Mouse (Mus musculus) bone marrow macrophage, adult 2 months (primary cell): Measurements from ENCODE around the gene Trpm2. TPM values are rescaled to one million over a fixed set of nuclear protein-coding genes. Genes with fewer than 3 reads are reported as not detected.

ENCODE experiments used
- H3K27ac ChIP-seq: 2 replicates; pipeline ENCODE4 v1.5.1; 2012; ENCODE audit warnings: low read depth, low read length; ENCODE audit not compliant: insufficient read depth
- H3K4me1 ChIP-seq: 2 replicates; pipeline ENCODE4 v1.6.1; 2012; ENCODE audit warnings: low read length; ENCODE audit not compliant: control insufficient read depth, insufficient read depth
- H3K4me3 ChIP-seq: 2 replicates; pipeline ENCODE4 v1.5.1; 2012; ENCODE audit warnings: mild to moderate bottlenecking, low read length, moderate library complexity; ENCODE audit not compliant: insufficient read depth
- CTCF ChIP-seq: IDR thresholded peaks from 2 replicates; pipeline ENCODE4 v1.5.1; 2012; ENCODE audit warnings: low read depth, mild to moderate bottlenecking, low read length, moderate library complexity
- POLR2A ChIP-seq: IDR thresholded peaks from 2 replicates; pipeline ENCODE4 v1.6.1; 2012; ENCODE audit warnings: mild to moderate bottlenecking, low read depth, low read length, borderline replicate concordance
- polyA plus RNA-seq: library from polyadenylated mRNA; stranded (reverse); fragments of >200 nt; gene quantifications from 2 replicates; pipeline ENCODE4 v1.2.4, GENCODE M21; 2012; ENCODE audit not compliant: missing spikeins, insufficient read depth, insufficient read length

Gene Trpm2
- polyA plus RNA-seq, 1 experiment: 8.6 TPM

DNA sequence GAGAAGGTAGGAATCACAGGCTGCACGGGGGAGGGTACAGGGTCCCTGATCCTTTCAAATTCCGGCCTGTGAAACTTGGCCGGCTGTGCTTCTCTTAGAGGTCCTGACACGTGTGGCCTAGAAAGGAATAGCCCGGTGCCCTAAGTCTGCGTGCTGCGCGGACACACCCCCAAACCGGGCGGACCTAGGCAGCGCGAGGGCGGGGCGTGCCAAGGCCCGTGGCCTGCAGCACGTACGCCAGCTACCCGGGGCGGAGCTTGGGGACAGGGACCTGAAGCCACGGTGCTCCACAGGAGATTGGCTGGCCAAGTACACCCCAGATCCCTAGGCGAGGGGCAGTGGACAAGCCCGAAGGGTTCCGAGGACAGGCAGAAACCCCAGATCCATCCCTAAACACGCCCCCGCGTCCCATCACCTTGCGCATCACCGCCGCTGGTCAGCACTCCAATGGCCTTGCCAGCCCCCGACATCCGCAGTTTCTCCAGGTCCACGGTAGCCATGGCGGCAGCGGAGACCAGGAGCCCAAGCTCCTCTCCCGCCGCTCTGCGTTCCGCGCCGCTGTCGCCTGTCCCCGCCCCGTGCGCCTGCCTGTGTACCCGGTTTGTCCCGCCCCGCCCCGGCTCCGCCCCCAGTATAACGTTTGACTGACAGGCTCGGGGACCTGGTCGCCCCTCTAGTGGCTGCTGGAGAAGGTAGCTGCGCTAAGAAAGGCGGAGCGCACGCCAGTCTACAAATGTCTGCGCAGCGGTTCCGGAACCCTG, 39.0 kb upstream of the Trpm2 start:
- Histone ChIP-seq H3K27ac (peak overlapping the region; percentile 90), H3K4me1 (peaks cover 28% of the 10 kb centered on the region), H3K4me3 (peak overlapping the region; percentile 94)
- TF ChIP-seq CTCF (no peak), POLR2A (0 out of 2 replicates have a peak, but pooled peaks have one; percentile 42)

DNA sequence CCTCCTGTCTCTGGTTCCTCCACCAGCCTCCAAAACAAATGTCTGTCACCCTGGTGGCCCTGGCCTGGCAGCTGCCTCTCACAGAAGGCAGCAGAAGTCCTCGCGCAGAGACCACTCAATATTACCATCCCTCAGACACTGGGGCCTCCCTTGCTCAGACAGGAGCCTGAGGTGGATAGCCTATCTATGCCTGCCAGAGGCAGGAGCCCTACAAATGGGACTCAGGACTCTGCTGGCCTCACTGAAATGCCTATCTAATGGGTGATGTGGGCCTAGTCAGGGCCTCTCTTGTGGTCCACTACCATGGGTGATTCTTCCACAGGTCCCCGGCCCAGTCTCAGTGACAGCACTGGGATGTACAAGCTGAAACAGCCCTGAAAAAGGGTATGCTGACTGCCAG, 37.8 kb upstream of the Trpm2 start:
- Histone ChIP-seq H3K27ac (peak overlapping the region; percentile 6; the same call in 1 of the 2 replicates), H3K4me3 (peak overlapping the region; percentile 94), H3K4me1 (peaks cover 28% of the 10 kb centered on the region)
- TF ChIP-seq POLR2A: no peak
- no peak for TF ChIP-seq CTCF

GRCm38 (mm10) chr10:78007203-78007602, 36.8 kb upstream of the Trpm2 start:
- Histone ChIP-seq H3K4me3 (no peak overlapping the region), H3K4me1 (peaks cover 28% of the 10 kb centered on the region), H3K27ac (no peak overlapping the region)
- no peak for TF ChIP-seq CTCF
- TF ChIP-seq POLR2A: no peak

DNA sequence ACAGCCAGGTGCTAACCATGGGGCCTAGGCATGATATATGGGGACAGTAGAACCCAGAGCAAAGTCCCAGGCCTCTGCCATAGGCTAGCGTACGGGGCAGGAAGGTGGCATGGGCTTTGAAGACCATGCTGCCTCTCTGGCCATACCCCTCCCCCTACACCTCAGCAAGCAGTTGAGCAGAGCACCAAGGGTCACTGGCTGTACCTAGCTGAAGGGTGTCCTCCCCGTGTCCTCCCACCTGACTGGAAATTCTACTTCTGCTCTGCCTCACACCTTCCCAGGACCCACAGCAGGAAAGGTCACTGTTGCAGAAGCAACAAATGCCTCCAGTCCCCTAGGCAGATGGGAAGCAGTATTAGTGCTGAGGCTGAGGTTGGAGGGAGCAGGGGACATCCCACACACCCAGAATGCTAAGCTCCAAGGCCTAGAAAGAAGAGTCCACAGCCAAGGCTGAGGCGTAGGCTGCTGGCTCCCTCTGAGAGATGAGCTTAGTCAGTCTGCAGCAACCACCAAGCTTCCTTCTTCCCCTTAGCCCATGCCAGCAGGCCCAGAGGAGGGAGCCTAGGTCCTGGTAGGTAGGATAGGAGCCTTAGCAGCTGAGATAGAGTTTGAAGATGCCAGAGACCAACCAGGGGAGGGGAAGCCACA, 35.6 kb upstream of the Trpm2 start:
- TF ChIP-seq POLR2A: no peak
- no peak for TF ChIP-seq CTCF
- H3K27ac ChIP-seq: no peak overlapping the region
- peaks cover 28% of the 10 kb centered on the region for H3K4me1 ChIP-seq
- H3K4me3 ChIP-seq: no peak overlapping the region

GRCm38 (mm10) chr10:78004479-78005100, 34.2 kb upstream of the Trpm2 start:
- Histone ChIP-seq H3K4me3 (no peak overlapping the region), H3K27ac (no peak overlapping the region), H3K4me1 (peaks cover 24% of the 10 kb centered on the region)
- TF ChIP-seq CTCF (no peak), POLR2A (no peak)

- no peak overlapping the region for H3K27ac ChIP-seq
- no peak overlapping the region for H3K4me3 ChIP-seq
- H3K4me1 ChIP-seq: peaks cover 14% of the 10 kb centered on the region
- TF ChIP-seq CTCF (no peak), POLR2A (no peak)
These were observed 32.0 kb upstream of the Trpm2 start for GRCm38 (mm10) chr10:78002316-78002715.

- Histone ChIP-seq H3K4me3 (no peak overlapping the region), H3K27ac (no peak overlapping the region), H3K4me1 (peaks cover 9% of the 10 kb centered on the region)
- TF ChIP-seq CTCF (no peak), POLR2A (no peak)
These were observed 31.4 kb upstream of the Trpm2 start for GRCm38 (mm10) chr10:78001796-78002195.

DNA sequence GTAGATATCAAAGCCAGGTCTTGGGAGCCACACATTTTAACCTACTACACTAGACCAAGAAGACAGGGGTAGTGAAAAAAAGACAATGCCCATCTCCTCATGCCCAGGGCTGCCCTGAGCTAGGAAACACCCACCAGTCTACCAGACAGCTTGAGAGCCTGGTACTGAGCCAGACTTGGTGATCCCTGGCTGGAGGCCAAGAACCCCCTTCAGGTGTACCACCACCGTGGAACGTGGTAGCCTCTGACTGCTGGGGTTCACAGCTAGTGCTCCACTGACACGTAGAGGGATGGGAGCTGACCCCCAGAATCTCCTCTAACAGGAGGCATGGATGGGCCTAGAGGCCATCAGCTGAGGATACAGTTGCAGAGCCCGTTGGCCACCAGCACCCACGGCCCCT, 29.8 kb upstream of the Trpm2 start:
- Histone ChIP-seq H3K4me3 (no peak overlapping the region), H3K4me1 (no peaks in the 10 kb centered on the region), H3K27ac (no peak overlapping the region)
- TF ChIP-seq POLR2A (no peak), CTCF (no peak)

- no peak overlapping the region for H3K27ac ChIP-seq
- TF ChIP-seq POLR2A (no peak), CTCF (no peak)
- no peak overlapping the region for H3K4me3 ChIP-seq
- H3K4me1 ChIP-seq: no peaks in the 10 kb centered on the region
These were observed 25.3 kb upstream of the Trpm2 start for GRCm38 (mm10) chr10:77995639-77996038.

DNA sequence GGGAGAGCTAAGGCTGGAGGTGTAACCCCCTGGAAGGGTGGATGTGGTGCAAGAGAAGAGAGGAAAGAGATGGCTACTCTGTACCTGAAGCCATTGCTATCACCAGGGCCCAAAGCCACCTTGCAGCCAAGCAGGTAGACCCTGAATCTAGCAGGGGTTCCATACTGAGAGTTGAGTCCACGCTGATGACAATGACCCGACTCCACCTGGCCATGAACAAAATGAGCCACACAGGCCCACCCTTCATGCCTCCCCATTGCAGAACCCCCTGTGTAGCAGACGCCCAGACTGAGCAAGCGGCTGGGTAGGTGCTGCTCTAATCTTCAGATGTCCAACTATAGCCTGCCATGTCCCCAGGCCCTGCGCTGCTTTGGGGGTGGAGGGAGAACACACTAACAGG, 15.4 kb upstream of the Trpm2 start:
- TF ChIP-seq POLR2A: no peak
- TF ChIP-seq CTCF: no peak
- no peak overlapping the region for H3K4me3 ChIP-seq

DNA sequence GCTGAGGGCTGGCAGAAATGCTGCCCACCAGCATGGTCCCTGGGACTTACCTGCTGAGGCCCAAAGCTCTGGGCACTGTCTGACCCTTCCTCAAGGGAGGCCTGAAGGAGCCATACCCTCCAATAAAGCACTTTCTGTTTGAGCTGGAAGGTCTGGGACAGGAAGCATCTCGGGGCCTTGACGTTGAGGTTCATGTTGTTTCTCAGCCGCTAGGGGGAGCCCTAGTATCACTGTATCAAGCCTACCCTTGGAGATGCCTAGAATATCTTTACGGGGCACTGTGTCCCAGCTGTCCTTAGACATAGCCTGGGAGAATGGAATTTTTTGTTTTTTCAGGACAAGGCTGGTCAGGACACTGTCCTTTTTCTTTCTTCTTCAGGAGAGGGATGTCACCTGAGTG, 14.3 kb upstream of the Trpm2 start:
- Histone ChIP-seq H3K27ac (no peak overlapping the region), H3K4me1 (no peaks in the 10 kb centered on the region), H3K4me3 (no peak overlapping the region)
- peak; percentile 62 for TF ChIP-seq CTCF
- no peak for TF ChIP-seq POLR2A

More for the DNA sequence above, 15.4 kb upstream of the Trpm2 start:
- no peaks in the 10 kb centered on the region for H3K4me1 ChIP-seq
- H3K27ac ChIP-seq: no peak overlapping the region
